Mouse (Mus musculus) intestine, embryonic 16.5 days (tissue): ENCODE data around the gene Lgals7. TPM values are rescaled to one million over a fixed set of nuclear protein-coding genes. Genes with fewer than 3 reads are reported as not detected.

Experiments
- ATAC-seq: fragments of 200-750 bp; cut with Nextera tagmentation; 2 replicates; pipeline ENCODE4 v1.8.0; 2017; ENCODE audit warnings: moderate TSS enrichment, moderate library complexity
- H3K27ac ChIP-seq: fragments of 300-500 bp; sonication (generic); 2 replicates; pipeline ENCODE4 v1.5.1; 2014; ENCODE audit warnings: mild to moderate bottlenecking, low read length
- H3K27me3 ChIP-seq: fragments of 300-500 bp; sonication (generic); replicated peaks from 2 replicates; pipeline ENCODE4 v1.6.1; 2014; ENCODE audit warnings: low read length, control low read depth, mixed read lengths; ENCODE audit not compliant: control insufficient read depth, insufficient read depth
- H3K36me3 ChIP-seq: fragments of 300-500 bp; sonication (generic); 2 replicates; pipeline ENCODE4 v1.6.1; 2014; ENCODE audit warnings: low read length, control low read depth; ENCODE audit not compliant: control insufficient read depth, insufficient read depth
- H3K4me1 ChIP-seq: fragments of 300-500 bp; sonication (generic); 2 replicates; pipeline ENCODE4 v1.6.1; 2014; ENCODE audit warnings: low read length, control low read depth, mixed read lengths; ENCODE audit not compliant: control insufficient read depth, insufficient read depth
- H3K4me2 ChIP-seq: fragments of 300-500 bp; sonication (generic); 2 replicates; pipeline ENCODE4 v1.6.1; 2014; ENCODE audit warnings: low read depth, low read length, control low read depth
- H3K4me3 ChIP-seq: fragments of 300-500 bp; sonication (generic); 2 replicates; pipeline ENCODE4 v1.5.1; 2014; ENCODE audit warnings: mild to moderate bottlenecking, low read length
- H3K9ac ChIP-seq: fragments of 300-500 bp; sonication (generic); 2 replicates; pipeline ENCODE4 v1.6.1; 2014; ENCODE audit warnings: low read depth, low read length
- H3K9me3 ChIP-seq: fragments of 300-500 bp; sonication (generic); 2 replicates; pipeline ENCODE4 v1.6.1; 2016; ENCODE audit warnings: low read length, control low read depth; ENCODE audit not compliant: control insufficient read depth
- WGBS: fragments of 180-500 bp; shearing (Covaris S2); extraction: QIAGEN DNeasy Blood & Tissue Kit; methylation state at CpG from one replicate; pipeline ENCODE4 v1.1.7; 2014; 5-methylcytosine and 5-hydroxymethylcytosine counted together
- polyA plus RNA-seq: library from polyadenylated mRNA; unstranded; fragments of >200 nt; fragmentation: Nextera tagmentation; extraction: Ambion mirVana; gene quantifications from 2 replicates; pipeline ENCODE4 v1.2.1, GENCODE M21; 2015

Gene Lgals7
- polyA plus RNA-seq, 1 experiment from 2014 or later: 0.97 TPM

DNA sequence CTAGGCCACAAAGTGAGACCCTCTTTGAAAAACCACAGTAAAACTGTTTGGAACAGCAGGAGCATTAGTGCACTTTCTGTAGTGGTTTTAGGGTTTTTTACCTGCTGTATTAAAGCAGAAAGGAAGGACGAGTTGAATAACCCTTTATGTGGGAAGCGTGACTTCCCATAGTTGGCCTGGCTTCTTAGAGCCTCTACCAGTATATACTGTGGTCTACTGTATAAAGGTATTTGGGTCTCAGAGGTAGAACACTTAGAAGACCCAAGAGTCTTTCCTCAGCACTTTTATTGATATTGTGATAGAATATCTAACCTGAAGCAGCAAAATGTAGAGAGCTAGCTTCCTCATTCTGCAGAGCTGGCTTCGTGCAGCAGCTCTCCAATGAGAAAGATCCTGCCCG lies 44.1 kb upstream of the Lgals7 start:
- Histone ChIP-seq H3K27me3 (no peaks in the 10 kb centered on the region), H3K4me1 (peaks cover 73% of the 10 kb centered on the region), H3K4me3 (no peak overlapping the region), H3K9me3 (no peaks in the 10 kb centered on the region), H3K27ac (no peak overlapping the region), H3K4me2 (no peak overlapping the region), H3K36me3 (peaks cover 60% of the 10 kb centered on the region), H3K9ac (peak overlapping the region; percentile 22; the same call in 1 of the 2 replicates)
- ATAC-seq: no peak
- WGBS: 82% methylated on average over 4 of the region's 4 CpGs

- no peak overlapping the region for H3K4me2 ChIP-seq
- no peak overlapping the region for H3K4me3 ChIP-seq
- no peaks in the 10 kb centered on the region for H3K27me3 ChIP-seq
- no peak for ATAC-seq
- H3K9me3 ChIP-seq: no peaks in the 10 kb centered on the region
- H3K9ac ChIP-seq: no peak overlapping the region
- peak overlapping the region; percentile 10; the same call in 1 of the 2 replicates for H3K27ac ChIP-seq
- H3K36me3 ChIP-seq: peaks cover 51% of the 10 kb centered on the region
- 68% methylated on average over 12 of the region's 12 CpGs for WGBS
- H3K4me1 ChIP-seq: peaks cover 66% of the 10 kb centered on the region
Observed at GRCm38 (mm10) chr7:28820358-28821260, 43.0 kb upstream of the Lgals7 start.

DNA sequence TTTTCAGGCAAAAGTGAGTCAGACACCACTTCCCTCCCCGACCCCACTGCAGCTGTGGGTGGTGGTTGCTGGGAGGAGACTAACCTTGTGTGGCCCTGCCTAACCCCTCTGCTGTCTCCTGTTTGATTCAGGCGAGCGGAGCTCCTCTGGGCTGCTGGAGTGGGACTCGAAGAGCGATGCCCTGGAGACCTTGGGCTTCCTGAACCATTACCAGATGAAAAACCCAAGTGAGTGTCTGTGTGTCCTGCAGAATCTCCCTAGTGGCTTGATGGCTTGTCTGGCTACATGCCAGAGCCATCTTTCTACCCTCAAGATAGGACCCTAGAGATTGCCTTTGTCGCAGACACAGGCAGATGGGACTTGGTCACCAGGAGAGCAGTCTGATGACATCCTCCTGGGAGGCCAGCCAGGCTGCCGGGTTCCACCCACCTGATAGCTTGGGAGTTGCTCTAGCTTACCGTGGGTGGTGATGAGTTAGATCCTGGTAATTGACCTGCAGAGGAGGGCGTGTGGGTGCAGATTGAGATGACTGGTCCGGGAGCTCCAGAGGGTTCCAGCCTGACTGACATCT lies 42.3 kb upstream of the Lgals7 start:
- no peaks in the 10 kb centered on the region for H3K9me3 ChIP-seq
- no peaks in the 10 kb centered on the region for H3K27me3 ChIP-seq
- H3K27ac ChIP-seq: peak overlapping the region; percentile 10; the same call in 1 of the 2 replicates
- H3K4me1 ChIP-seq: peaks cover 66% of the 10 kb centered on the region
- no peak overlapping the region for H3K4me3 ChIP-seq
- WGBS: 67% methylated on average over 10 of the region's 10 CpGs
- H3K36me3 ChIP-seq: peaks cover 43% of the 10 kb centered on the region
- ATAC-seq: no peak
- H3K9ac ChIP-seq: no peak overlapping the region
- no peak overlapping the region for H3K4me2 ChIP-seq

- peaks cover 33% of the 10 kb centered on the region for H3K36me3 ChIP-seq
- WGBS: 81% methylated on average over 1 of the region's 1 CpGs
- no peak overlapping the region for H3K4me2 ChIP-seq
- H3K27ac ChIP-seq: peak overlapping the region; percentile 20
- H3K9ac ChIP-seq: no peak overlapping the region
- no peaks in the 10 kb centered on the region for H3K9me3 ChIP-seq
- H3K4me1 ChIP-seq: peaks cover 59% of the 10 kb centered on the region
- H3K4me3 ChIP-seq: no peak overlapping the region
- no peaks in the 10 kb centered on the region for H3K27me3 ChIP-seq
- ATAC-seq: no peak
Observed at GRCm38 (mm10) chr7:28822556-28822955, 41.1 kb upstream of the Lgals7 start.

GRCm38 (mm10) chr7:28822993-28823903 lies 40.4 kb upstream of the Lgals7 start:
- peaks cover 29% of the 10 kb centered on the region for H3K36me3 ChIP-seq
- no peak overlapping the region for H3K4me2 ChIP-seq
- no peak overlapping the region; the same call in 1 of the 2 replicates for H3K9ac ChIP-seq
- no peaks in the 10 kb centered on the region for H3K27me3 ChIP-seq
- no peak overlapping the region for H3K4me3 ChIP-seq
- H3K9me3 ChIP-seq: no peaks in the 10 kb centered on the region
- peaks cover 61% of the 10 kb centered on the region for H3K4me1 ChIP-seq
- peak overlapping the region; percentile 96 for H3K27ac ChIP-seq
- WGBS: 45% methylated on average over 10 of the region's 10 CpGs
- no peak for ATAC-seq

DNA sequence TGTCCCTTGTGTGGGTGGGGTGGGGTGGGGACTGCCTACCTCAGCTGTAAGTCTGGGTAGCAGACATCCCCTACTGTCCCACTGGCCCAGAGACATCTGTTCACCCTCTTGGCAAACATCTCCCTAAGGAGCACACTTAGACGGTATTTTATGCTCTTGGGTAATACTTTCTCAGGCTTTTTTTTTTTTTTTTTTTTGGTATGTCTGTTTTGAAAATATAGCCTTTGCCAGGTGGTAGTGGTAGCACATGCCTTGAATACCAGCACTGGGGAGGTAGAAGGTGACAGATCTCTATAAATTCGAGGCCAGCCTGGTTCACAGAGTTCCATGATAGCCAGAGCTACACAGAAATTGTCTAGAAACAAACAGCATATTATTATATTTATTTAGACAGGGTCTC lies 39.7 kb upstream of the Lgals7 start:
- whole genome bisulfite sequencing: 47% methylated on average over 2 of the region's 2 CpGs
- ATAC-seq: no peak
- H3K4me1 ChIP-seq: peaks cover 55% of the 10 kb centered on the region

GRCm38 (mm10) chr7:28824941-28825685 lies 38.5 kb upstream of the Lgals7 start, which contains the start of gene Ech1:
Gene Ech1 (plus strand): TSS chr7:28825217.
- 2% methylated on average over 33 of the region's 33 CpGs for WGBS
- Histone ChIP-seq H3K27me3 (no peaks in the 10 kb centered on the region), H3K9me3 (no peaks in the 10 kb centered on the region), H3K9ac (peak within 1 kb of the TSS; percentile 75), H3K36me3 (peaks cover 25% of the 10 kb centered on the region), H3K4me3 (peak within 1 kb of the TSS; percentile 57), H3K27ac (peak within 1 kb of the TSS; percentile 96), H3K4me1 (peaks cover 49% of the 10 kb centered on the region), H3K4me2 (peak within 1 kb of the TSS; percentile 73)
- ATAC-seq: peak; percentile 81

More for the DNA sequence above, 39.7 kb upstream of the Lgals7 start:
- Histone ChIP-seq H3K27me3 (no peaks in the 10 kb centered on the region), H3K4me2 (no peak overlapping the region), H3K36me3 (peaks cover 22% of the 10 kb centered on the region), H3K27ac (peak overlapping the region; percentile 96), H3K4me3 (no peak overlapping the region), H3K9me3 (no peaks in the 10 kb centered on the region), H3K9ac (no peak overlapping the region)

DNA sequence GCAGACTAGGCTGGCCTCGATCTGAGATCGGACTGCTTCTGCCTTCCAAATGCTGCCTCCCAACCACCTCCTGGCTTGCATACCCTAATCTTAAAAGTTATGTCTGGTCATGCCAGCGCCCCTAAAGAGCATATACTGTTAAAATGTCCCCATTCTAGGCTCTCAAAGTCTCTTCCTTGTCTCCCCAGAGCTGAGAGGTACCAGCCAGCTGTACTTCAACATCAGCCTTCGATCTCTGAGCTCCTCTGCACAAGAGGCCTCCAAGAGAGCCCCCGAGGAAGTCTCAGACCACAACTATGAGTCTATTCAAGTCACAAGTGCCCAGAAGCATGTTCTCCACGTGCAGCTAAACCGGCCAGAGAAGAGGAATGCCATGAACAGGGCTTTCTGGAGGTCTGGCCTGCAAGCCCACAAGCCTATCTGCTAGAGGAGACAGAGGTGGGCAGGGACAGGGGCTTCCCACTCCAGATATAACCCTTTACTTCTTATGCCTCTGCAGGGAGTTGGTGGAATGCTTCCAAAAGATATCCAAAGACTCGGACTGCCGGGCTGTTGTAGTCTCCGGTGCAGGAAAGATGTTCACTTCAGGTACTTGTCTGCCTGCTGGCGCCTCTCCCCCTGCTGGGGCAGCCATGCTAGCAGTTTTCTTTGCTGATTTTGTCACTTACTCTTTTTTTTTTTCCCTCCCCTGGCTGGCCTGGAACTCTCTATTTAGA lies 37.8 kb upstream of the Lgals7 start:
- Histone ChIP-seq H3K36me3 (peaks cover 23% of the 10 kb centered on the region), H3K9ac (peak overlapping the region; percentile 75), H3K27ac (peak overlapping the region; percentile 92), H3K9me3 (no peaks in the 10 kb centered on the region), H3K27me3 (no peaks in the 10 kb centered on the region), H3K4me2 (peak overlapping the region; percentile 73), H3K4me1 (peaks cover 47% of the 10 kb centered on the region), H3K4me3 (peak overlapping the region; percentile 57)
- no peak for ATAC-seq
- WGBS: 50% methylated on average over 11 of the region's 11 CpGs
